Mouse (Mus musculus) bone marrow macrophage, adult 2 months (primary cell): ENCODE results near the gene C130073F10Rik. TPM values are rescaled to one million over a fixed set of nuclear protein-coding genes. Genes with fewer than 3 reads are reported as not detected.
"Not testable (repeated sequence)": the region's sequence is repeated elsewhere in the genome, so short reads cannot be mapped to it uniquely, and the experiment has no call there.

Source experiments
- H3K27ac ChIP-seq: 2 replicates; pipeline ENCODE4 v1.5.1; 2012; ENCODE audit warnings: low read depth, low read length; ENCODE audit not compliant: insufficient read depth
- H3K4me1 ChIP-seq: 2 replicates; pipeline ENCODE4 v1.6.1; 2012; ENCODE audit warnings: low read length; ENCODE audit not compliant: control insufficient read depth, insufficient read depth
- H3K4me3 ChIP-seq: 2 replicates; pipeline ENCODE4 v1.5.1; 2012; ENCODE audit warnings: mild to moderate bottlenecking, low read length, moderate library complexity; ENCODE audit not compliant: insufficient read depth
- CTCF ChIP-seq: IDR thresholded peaks from 2 replicates; pipeline ENCODE4 v1.5.1; 2012; ENCODE audit warnings: low read depth, mild to moderate bottlenecking, low read length, moderate library complexity
- POLR2A ChIP-seq: IDR thresholded peaks from 2 replicates; pipeline ENCODE4 v1.6.1; 2012; ENCODE audit warnings: mild to moderate bottlenecking, low read depth, low read length, borderline replicate concordance
- polyA plus RNA-seq: library from polyadenylated mRNA; stranded (reverse); fragments of >200 nt; gene quantifications from 2 replicates; pipeline ENCODE4 v1.2.4, GENCODE M21; 2012; ENCODE audit not compliant: missing spikeins, insufficient read depth, insufficient read length

The C130073F10Rik gene
- not detected in 2 replicates for polyA plus RNA-seq

GRCm38 (mm10) chr4:101893656-101894420 is at the start of gene C130073F10Rik:
Gene C130073F10Rik, minus strand, starts transcription at chr4:101893789.
- H3K4me1 ChIP-seq, result no peaks in the 10 kb centered on the region
- no peak within 1 kb of the TSS for H3K27ac ChIP-seq
- H3K4me3 ChIP-seq, result no peak within 1 kb of the TSS
- TF ChIP-seq POLR2A (no peak), CTCF (no peak)

GRCm38 (mm10) chr4:101940107-101940506 is 46.5 kb upstream of the C130073F10Rik start, which contains the start of gene Gm12794:
Gene Gm12794, plus strand, starts transcription at chr4:101940407.
- H3K4me3 ChIP-seq, H3K27ac ChIP-seq, H3K4me1 ChIP-seq: not testable (repeated sequence)

DNA sequence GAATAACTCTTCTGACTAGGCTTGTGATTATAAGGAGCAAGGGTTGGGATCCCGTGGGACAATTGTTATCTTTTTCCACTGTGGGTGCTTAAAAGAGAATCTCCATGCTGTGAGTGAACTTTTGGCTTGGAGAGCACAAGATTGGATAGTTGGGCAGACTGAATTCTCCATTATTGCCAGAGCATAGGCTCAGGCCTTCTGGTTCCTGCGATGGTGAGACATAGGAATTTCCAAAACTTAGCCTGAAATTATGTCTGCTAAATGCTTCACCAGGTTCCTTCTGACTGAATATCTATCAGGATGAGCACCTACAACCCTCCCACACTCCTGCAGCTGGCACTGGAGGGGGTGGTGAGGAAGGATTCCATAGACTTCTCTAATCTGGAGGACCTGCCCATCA is 15.2 kb upstream of the C130073F10Rik start, which contains the start of gene Gm12800:
TSS of gene Gm12800 (plus strand) at position 301 of the 400 bp plus-strand sequence.
- H3K4me3 ChIP-seq, result not testable (repeated sequence)

DNA sequence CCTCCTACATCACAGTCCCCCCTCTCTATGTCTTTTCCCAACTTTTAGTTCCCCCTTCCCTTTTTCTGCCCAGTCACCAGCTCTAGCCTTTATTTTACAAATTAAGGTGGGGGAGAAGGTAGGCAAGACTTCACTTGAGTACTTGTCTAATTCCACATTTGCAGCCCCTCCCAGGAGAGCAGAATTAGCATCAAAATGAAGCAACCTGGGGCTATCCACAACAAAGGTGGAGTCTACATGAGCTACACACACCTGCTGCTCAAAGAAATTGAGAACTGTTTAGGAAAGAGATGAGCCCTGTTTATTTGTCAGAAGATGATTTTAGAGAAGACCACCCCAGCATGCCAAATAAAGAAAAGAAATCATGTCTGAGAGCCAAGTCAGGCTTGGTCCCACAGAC is 4.2 kb downstream of the C130073F10Rik start:
- no peaks in the 10 kb centered on the region for H3K4me1 ChIP-seq
- H3K27ac ChIP-seq, result no peak overlapping the region
- no peak overlapping the region for H3K4me3 ChIP-seq
- TF ChIP-seq POLR2A (no peak), CTCF (no peak)

More for the DNA sequence above, 15.2 kb upstream of the C130073F10Rik start, which contains the start of gene Gm12800:
- not testable (repeated sequence) for H3K4me1 ChIP-seq, H3K27ac ChIP-seq

DNA sequence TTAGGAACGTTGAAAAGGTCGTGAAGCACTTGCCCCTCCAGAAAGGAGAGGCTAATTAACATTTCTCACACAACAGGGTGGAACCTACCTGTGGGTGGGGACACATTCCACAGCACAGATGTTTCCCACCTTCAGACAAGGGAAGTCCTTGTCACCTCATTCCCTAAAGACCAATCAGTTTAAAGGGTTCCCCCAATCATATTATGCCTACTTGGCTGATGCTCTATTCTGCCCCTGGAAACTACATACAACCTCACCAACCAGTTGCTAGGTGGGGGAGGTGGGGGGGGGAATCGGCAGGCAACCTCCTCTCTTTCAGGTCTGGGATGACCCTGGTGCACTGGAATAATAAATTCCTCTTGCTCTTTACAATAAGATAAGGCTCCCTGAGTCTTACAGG is 9.9 kb downstream of the C130073F10Rik start:
- Histone ChIP-seq H3K4me1 (no peaks in the 10 kb centered on the region), H3K4me3 (no peak overlapping the region), H3K27ac (no peak overlapping the region)
- no peak for TF ChIP-seq POLR2A
- no peak for TF ChIP-seq CTCF

DNA sequence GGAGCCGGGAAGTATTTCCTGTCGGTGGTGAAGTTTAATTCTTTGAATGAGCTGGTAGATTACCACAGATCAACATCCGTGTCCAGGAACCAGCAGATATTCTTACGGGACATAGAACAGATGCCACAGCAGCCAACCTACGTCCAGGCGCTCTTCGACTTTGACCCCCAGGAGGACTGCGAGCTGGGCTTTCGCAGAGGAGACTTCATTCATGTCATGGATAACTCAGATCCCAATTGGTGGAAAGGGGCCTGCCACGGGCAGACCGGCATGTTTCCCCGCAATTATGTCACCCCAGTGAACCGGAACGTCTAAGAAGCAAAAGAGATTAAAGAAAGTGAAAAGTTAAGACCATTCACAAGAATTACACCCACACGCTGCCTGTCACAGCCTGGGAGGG is 17.9 kb downstream of the C130073F10Rik start:
- not testable (repeated sequence) for H3K4me1 ChIP-seq, H3K4me3 ChIP-seq, H3K27ac ChIP-seq

- H3K27ac ChIP-seq, H3K4me3 ChIP-seq, H3K4me1 ChIP-seq: not testable (repeated sequence)
Observed at GRCm38 (mm10) chr4:101872031-101872430, 21.6 kb downstream of the C130073F10Rik start.

DNA sequence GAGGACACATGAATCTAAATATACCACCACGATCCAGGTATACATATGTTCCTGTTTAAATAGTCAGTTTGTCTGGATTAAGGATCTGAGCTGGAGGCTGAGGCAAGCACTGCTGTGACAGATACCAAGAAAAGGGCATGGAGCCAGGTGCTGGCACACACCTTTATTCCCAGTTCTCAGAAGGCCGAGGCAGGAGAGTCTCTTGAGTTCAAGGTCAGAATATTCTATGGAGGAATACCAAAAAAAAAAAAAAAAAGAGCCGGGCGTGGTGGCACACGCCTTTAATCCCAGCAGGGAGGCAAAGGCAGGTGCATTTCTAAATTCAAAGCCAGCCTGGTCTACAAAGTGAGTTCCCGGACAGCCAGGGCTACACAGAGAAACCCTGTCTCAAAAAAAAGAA is 31.3 kb downstream of the C130073F10Rik start:
- H3K4me3 ChIP-seq, result no peak overlapping the region
- no peak overlapping the region for H3K27ac ChIP-seq
- TF ChIP-seq CTCF (no peak), POLR2A (no peak)
- H3K4me1 ChIP-seq, result no peaks in the 10 kb centered on the region

- no peak for TF ChIP-seq POLR2A
- TF ChIP-seq CTCF, result no peak
- Histone ChIP-seq H3K27ac (no peak overlapping the region), H3K4me1 (no peaks in the 10 kb centered on the region), H3K4me3 (no peak overlapping the region)
Observed at GRCm38 (mm10) chr4:101860873-101861272, 32.7 kb downstream of the C130073F10Rik start.

DNA sequence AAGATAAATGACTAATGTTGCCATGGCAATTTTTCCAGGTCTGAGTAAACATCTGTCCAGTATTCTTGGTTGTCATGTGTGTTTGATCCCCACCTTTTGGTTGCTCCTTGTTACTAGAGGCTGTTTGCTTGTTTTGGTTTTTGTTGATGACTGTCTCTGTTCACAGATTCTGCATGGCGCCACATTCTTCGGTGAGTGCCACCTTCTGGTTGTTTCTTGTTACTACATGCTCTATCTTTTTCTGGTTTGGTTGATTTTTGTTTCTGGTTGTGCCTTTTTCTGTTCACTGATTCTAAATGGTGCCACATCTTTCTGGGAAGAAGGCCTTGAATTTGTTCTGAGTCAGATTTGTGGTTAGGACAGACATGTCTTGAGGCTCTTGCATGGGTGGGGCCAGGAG is 42.7 kb downstream of the C130073F10Rik start:
- no peaks in the 10 kb centered on the region for H3K4me1 ChIP-seq
- TF ChIP-seq POLR2A (no peak), CTCF (no peak)
- no peak overlapping the region for H3K4me3 ChIP-seq
- no peak overlapping the region for H3K27ac ChIP-seq

- not testable (repeated sequence) for H3K4me1 ChIP-seq, H3K27ac ChIP-seq, H3K4me3 ChIP-seq
Observed at GRCm38 (mm10) chr4:101843923-101844322, 49.7 kb downstream of the C130073F10Rik start, which contains the start of gene B020004J07Rik. Gene B020004J07Rik, minus strand, starts transcription at chr4:101844023.

Other genes with a start within 250 kb of the C130073F10Rik start
- gene Leprot, start 246.1 kb downstream of the C130073F10Rik start, polyA plus RNA-seq, result 162 and 167 TPM in 2 replicates
- not detected in 2 replicates for gene Lepr, start 176.4 kb downstream of the C130073F10Rik start, polyA plus RNA-seq
- gene B020004J07Rik, start 49.8 kb downstream of the C130073F10Rik start, polyA plus RNA-seq, result not detected in 2 replicates
- gene Gm12800, start 15.3 kb upstream of the C130073F10Rik start, polyA plus RNA-seq, result not detected in 2 replicates
- not detected in 2 replicates for gene Gm12794, start 46.6 kb upstream of the C130073F10Rik start, polyA plus RNA-seq
- gene Gm12790, start 87.3 kb upstream of the C130073F10Rik start, polyA plus RNA-seq, result not detected in 2 replicates
- gene Gm12789, start 92.8 kb upstream of the C130073F10Rik start, polyA plus RNA-seq, result not detected in 2 replicates
- 17.2 and 19.5 TPM in 2 replicates for gene Pde4b, start 193.8 kb upstream of the C130073F10Rik start, polyA plus RNA-seq